Mouse (Mus musculus) C2C12 (cell line): ENCODE results near the gene Rtn4. TPM values are rescaled to one million over a fixed set of nuclear protein-coding genes. Genes with fewer than 3 reads are reported as not detected.
"Not testable (repeated sequence)": the region's sequence is repeated elsewhere in the genome, so short reads cannot be mapped to it uniquely, and the experiment has no call there.

Source experiments
- H3K27me3 ChIP-seq: one replicate; pipeline ENCODE4 v1.6.1; 2011; ENCODE audit not compliant: control insufficient read depth, insufficient read depth, insufficient read length
- H3K36me3 ChIP-seq: one replicate; pipeline ENCODE4 v1.6.1; 2011; ENCODE audit not compliant: control insufficient read depth, insufficient read depth
- H3K4me3 ChIP-seq: one replicate; pipeline ENCODE4 v1.5.1; 2011; ENCODE audit warnings: mild to moderate bottlenecking, control low read depth; ENCODE audit not compliant: poor library complexity, insufficient read depth, severe bottlenecking
- H3K79me2 ChIP-seq: one replicate; pipeline ENCODE4 v1.6.1; 2011; ENCODE audit not compliant: control insufficient read depth, insufficient read depth
- H3K79me3 ChIP-seq: one replicate; pipeline ENCODE4 v1.6.1; 2011; ENCODE audit warnings: low read depth, control low read depth
- H3ac ChIP-seq: one replicate; pipeline ENCODE3; 2011; ENCODE audit warnings: low read depth; ENCODE audit not compliant: control insufficient read depth, insufficient read length
- CEBPB ChIP-seq: IDR thresholded peaks from one replicate; pipeline ENCODE4 v1.6.1; 2011; ENCODE audit warnings: low read depth, mild to moderate bottlenecking, control low read depth, moderate library complexity
- CTCF ChIP-seq: IDR thresholded peaks from one replicate; pipeline ENCODE4 v1.5.1; 2011; ENCODE audit not compliant: control insufficient read depth, insufficient read depth, insufficient read length
- FOSL1 ChIP-seq: IDR thresholded peaks from one replicate; pipeline ENCODE4 v1.8.0; 2011; ENCODE audit warnings: mild to moderate bottlenecking, low read length; ENCODE audit not compliant: poor library complexity, insufficient read depth, severe bottlenecking
- MAX ChIP-seq: IDR thresholded peaks from one replicate; pipeline ENCODE4 v1.6.1; 2011; ENCODE audit warnings: mild to moderate bottlenecking, control low read depth
- MYOD1 ChIP-seq: IDR thresholded peaks from one replicate; pipeline ENCODE4 v1.6.1; 2011; ENCODE audit warnings: low read depth; ENCODE audit not compliant: control insufficient read depth, insufficient read length
- MYOG ChIP-seq: IDR thresholded peaks from one replicate; pipeline ENCODE4 v1.6.1; 2011; ENCODE audit not compliant: control insufficient read depth, insufficient read length; ENCODE audit errors: extremely low read depth
- USF1 ChIP-seq: IDR thresholded peaks from one replicate; pipeline ENCODE4 v1.6.1; 2011; ENCODE audit warnings: low read depth, mild to moderate bottlenecking, control low read depth, moderate library complexity
- polyA plus RNA-seq: library from polyadenylated mRNA; unstranded; fragments of >200 nt; fragmentation: generic; extraction: Trizol; gene quantifications from one replicate; pipeline ENCODE4 v1.2.1, GENCODE M21; 2012; ENCODE audit warnings: missing spikeins

Gene Rtn4
- polyA plus RNA-seq, 1 experiment, result 213 TPM

DNA sequence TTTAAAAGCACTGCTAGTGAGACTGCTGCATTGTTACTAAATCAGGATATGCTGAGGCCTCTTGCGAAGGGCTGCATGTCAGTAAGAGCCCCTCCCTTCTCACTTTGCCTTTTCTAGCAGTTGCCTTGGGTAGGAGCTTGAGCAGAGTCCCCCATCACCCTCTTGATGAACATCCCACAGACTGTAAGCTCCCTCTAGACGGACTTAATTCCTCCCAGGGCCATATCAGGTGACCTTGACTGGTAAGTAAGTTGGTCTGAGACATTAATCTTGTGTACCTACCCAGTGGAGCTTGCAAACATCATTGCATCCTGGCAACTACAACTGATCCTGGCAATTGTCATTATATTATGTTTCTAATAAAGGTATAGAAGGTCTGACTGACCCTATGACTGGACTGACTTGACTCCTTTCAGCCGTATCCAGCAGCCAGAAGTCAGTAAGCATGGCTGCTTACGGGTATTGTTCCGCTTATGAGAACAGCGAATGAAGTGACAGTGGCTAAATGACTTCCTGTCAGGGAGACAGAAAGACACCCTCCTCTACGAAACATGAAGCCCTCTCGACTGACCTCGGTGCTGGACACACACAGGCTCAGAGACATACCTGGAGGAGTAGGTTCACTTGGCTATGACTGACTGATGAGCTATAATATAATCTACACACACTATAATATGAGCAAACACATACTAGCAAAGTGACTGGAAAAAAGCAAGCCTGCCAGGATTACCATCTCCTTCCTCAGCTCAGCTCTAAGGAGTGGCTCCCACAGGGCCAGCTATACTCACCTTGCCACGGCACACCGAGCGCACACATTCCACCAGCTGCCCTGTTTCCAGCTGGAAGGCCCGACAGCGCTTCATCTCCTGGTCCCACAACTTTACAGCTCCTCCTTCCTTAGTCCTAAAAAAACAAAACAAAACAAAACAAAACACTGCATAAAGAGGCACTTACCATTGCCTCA, 59.2 kb downstream of the Rtn4 start:
- H3K79me3 ChIP-seq, result no peaks in the 10 kb centered on the region
- TF ChIP-seq MAX (no peak), MYOG (no peak), USF1 (no peak), FOSL1 (no peak), CEBPB (no peak), MYOD1 (no peak), CTCF (no peak)
- H3K79me2 ChIP-seq, result no peaks in the 10 kb centered on the region
- H3K36me3 ChIP-seq, result peaks cover 16% of the 10 kb centered on the region
- H3ac ChIP-seq, result no peak overlapping the region
- H3K27me3 ChIP-seq, result no peaks in the 10 kb centered on the region
- H3K4me3 ChIP-seq, result no peak overlapping the region

DNA sequence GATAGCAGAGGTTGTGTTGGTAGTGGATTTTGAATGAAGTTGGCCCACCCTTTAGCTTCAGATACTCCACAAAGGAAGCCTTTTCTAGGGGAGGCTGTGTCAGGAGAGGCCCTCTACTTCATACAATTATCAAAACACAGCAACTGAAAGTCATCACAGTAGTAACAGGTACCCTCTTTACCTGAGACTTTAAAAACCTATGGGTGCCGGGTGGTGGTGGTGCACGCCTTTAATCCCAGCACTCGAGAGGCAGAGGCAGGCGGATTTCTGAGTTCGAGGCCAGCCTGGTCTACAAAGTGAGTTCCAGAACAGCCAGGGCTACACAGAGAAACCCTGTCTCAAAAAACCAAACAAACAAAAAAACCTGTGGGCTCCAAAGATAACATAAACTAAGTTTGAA, 63.3 kb downstream of the Rtn4 start:
- not testable (repeated sequence) for H3K27me3 ChIP-seq, H3K79me2 ChIP-seq, H3ac ChIP-seq, H3K36me3 ChIP-seq, H3K79me3 ChIP-seq, H3K4me3 ChIP-seq

DNA sequence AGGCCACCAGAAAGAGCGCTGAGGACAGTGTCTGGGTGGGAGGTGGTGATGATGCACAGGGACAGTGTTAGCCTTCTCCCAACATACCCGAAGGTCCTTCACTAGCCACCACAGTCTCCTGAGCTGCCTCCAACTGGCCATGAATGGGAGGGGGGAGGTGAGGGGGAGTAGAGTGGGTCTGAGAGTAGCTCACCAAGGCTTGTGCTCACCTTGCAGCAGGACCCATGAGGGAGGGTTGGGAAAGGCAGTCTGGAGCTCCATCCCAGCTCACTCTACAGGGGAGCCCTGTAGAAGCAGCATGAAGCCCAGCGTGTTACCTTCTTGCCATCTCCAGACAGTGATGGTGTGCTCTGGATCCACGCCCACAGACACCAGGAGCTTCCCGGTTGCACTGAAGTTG, 65.9 kb downstream of the Rtn4 start:
- no peak overlapping the region for H3K4me3 ChIP-seq
- H3ac ChIP-seq, result no peak overlapping the region
- no peaks in the 10 kb centered on the region for H3K36me3 ChIP-seq
- no peaks in the 10 kb centered on the region for H3K79me3 ChIP-seq
- no peak for TF ChIP-seq FOSL1
- TF ChIP-seq CTCF, result no peak
- no peak for TF ChIP-seq MYOD1
- no peak for TF ChIP-seq MYOG
- TF ChIP-seq MAX, result no peak
- no peak for TF ChIP-seq USF1
- no peak for TF ChIP-seq CEBPB
- H3K79me2 ChIP-seq, result no peaks in the 10 kb centered on the region
- H3K27me3 ChIP-seq, result no peaks in the 10 kb centered on the region

DNA sequence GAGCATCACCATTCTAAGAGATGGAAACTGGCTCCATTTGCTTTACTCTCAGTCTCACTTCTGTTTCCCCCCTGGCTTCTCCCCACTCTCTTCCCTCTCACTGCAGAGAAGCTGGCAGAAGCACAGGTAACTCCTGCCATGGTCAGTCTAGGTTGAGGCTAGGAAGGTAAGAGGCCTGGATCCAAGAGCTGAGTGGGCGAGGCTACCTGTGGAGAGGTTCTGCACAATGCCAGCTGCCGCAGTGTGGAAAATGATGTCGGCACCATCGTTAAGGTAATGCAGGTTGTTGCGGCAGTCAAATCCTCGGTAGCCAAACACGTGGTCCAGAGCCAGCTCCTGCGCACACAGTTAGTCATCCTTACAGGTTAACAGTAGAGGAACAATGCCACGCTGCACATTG, 68.6 kb downstream of the Rtn4 start:
- H3K27me3 ChIP-seq, result no peaks in the 10 kb centered on the region
- H3K36me3 ChIP-seq, result no peaks in the 10 kb centered on the region
- no peaks in the 10 kb centered on the region for H3K79me2 ChIP-seq
- no peak overlapping the region for H3K4me3 ChIP-seq
- no peak overlapping the region for H3ac ChIP-seq
- TF ChIP-seq MYOG (no peak), MYOD1 (no peak), FOSL1 (no peak)
- H3K79me3 ChIP-seq, result no peaks in the 10 kb centered on the region

DNA sequence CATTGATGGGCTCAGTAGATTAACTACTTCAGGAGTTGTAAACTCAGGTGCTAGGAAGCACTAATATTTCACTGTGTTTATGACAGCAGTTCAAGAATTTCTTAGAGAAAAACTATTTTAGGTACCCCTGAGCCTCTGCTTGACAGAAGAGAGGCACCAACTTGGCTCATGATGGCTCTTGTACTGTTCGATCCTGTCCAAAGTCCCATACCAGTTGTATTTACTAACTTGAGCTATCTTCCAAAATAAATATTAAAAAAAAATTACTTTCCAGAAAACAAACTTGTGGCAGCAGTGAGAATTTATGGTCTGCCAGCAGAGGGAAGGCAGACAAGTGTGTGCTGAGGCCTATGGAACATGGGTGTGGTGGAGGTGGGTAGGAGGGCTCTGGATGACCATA, 70.0 kb downstream of the Rtn4 start:
- TF ChIP-seq CEBPB (no peak), MYOG (no peak), MYOD1 (no peak), MAX (no peak), CTCF (no peak), USF1 (no peak), FOSL1 (no peak)
- H3K79me2 ChIP-seq, result no peaks in the 10 kb centered on the region
- no peaks in the 10 kb centered on the region for H3K36me3 ChIP-seq
- no peaks in the 10 kb centered on the region for H3K27me3 ChIP-seq
- H3K79me3 ChIP-seq, result no peaks in the 10 kb centered on the region
- H3K4me3 ChIP-seq, result no peak overlapping the region
- no peak overlapping the region for H3ac ChIP-seq

DNA sequence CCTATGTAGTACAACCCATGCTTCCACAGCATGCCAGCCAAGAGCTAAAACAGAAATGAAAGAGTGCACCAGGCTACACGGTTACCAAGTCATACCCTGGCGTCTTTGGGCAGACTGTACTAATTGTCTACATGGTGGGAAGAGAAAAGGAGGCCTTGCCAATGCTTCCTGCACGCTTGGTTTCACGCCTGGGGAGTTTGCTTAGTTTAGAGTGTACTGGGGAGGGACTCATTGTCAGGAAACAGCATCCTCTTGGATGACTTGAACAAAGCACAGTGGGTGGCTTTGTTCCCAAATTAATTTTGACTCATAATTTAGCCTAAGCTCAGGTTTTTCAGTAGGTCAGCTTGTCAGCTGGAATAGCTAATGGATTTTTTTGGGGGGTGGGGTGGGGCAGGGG, 72.3 kb downstream of the Rtn4 start:
- TF ChIP-seq FOSL1, result no peak
- TF ChIP-seq USF1, result no peak
- TF ChIP-seq MAX, result no peak
- no peak for TF ChIP-seq MYOG
- no peak for TF ChIP-seq CTCF
- no peak for TF ChIP-seq MYOD1
- TF ChIP-seq CEBPB, result no peak
- no peak overlapping the region for H3K4me3 ChIP-seq
- H3ac ChIP-seq, result no peak overlapping the region
- no peaks in the 10 kb centered on the region for H3K27me3 ChIP-seq
- H3K36me3 ChIP-seq, result no peaks in the 10 kb centered on the region
- H3K79me2 ChIP-seq, result no peaks in the 10 kb centered on the region
- H3K79me3 ChIP-seq, result no peaks in the 10 kb centered on the region
